In the genomic region with DNA sequence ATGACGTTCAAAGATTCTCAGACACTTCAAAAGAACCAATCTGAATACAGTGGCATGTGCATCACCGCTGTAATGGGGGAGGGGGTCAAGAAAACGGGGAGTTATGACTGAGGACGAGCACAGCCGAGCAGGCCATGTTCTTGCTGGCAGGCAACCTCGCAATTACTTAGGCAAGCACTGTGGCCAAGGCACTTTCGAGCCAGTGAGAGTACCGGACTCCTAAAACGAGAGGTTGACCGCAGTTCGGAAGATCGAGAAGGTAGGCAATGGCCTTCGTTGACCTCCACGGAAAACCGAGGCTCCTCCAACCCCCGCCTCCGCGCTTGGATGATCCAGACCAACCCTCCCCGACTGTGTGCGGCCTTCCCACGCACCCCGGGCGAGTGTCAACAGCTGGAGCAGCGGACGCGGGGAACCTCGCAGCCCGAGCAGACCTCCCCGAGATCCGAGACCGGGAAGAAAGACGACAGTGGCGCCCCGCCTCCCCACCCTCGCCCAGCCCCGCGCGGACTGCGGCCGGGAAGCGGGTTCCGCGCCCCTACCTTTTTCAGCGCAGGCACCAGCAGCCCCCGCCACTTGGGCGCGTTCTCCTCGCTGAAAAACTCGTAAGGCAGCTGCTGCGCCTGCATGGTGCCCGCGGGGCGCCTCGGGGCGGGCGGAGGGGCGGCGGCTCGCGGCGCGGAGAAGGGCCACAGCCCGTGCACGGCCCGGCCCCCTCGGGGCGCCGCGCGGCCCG, we compare ENCODE assay signal across 8 mouse cellular contexts. TPM values are rescaled to one million over a fixed set of nuclear protein-coding genes. Genes with fewer than 3 reads are reported as not detected.
DNase-seq lines count a peak whose midpoint lies in the region; ATAC-seq and TF ChIP-seq lines count a peak whose summit lies in the region.

No protein-coding gene starts in this region.

- intact Hi-C loops in left cerebral cortex, adult 2 months (cut with DNase I): loop anchor here (5.0 kb wide), 1 partner anchor 107 kb away; a partner anchor contains a TSS

- no peak for DNase-seq in Patski (ENCODE audit: low read depth, low spot score)
- peak; percentile 58 to 65 for DNase-seq in cerebellum, postnatal 14 days
- peak; percentile 44 to 59 for DNase-seq in frontal cortex, postnatal 14 days (ENCODE audit: low spot score in 2 of 2)
- DNase-seq in left cerebral cortex, adult 2 months (ENCODE audit: extremely low spot score in 1 of 2, low spot score in 2 of 2): peak; percentile 64 to 65
- peak; percentile 71 to 72 for DNase-seq in lung, postnatal 4 days
- DNase-seq in right cerebral cortex, adult 18-20 months: peak; percentile 65
- DNase-seq in urinary bladder, adult 18-20 months (ENCODE audit: low spot score in 2 of 2): peak; percentile 40 to 73

- peaks cover 39% of the 10 kb centered on the region for H3K4me1 ChIP-seq in hindbrain, embryonic 13.5 days (replicated peaks)

- CTCF ChIA-PET in Patski (lab: Charles Lee): interaction anchor here (0.8 to 1.1 kb wide), 2 partner anchors 21 to 24 kb away, joined by 3 read pairs; no protein-coding TSS in a partner anchor

- peak overlapping the region; percentile 85 for H3K4me3 ChIP-seq in hindbrain, embryonic 13.5 days
- peak overlapping the region; percentile 87 for H3K4me3 ChIP-seq in left cerebral cortex, adult 2 months

- H3K36me3 ChIP-seq in hindbrain, embryonic 13.5 days: no peaks in the 10 kb centered on the region; the same call in 1 of the 2 replicates

- ATAC-seq in Patski: peak; percentile 46
- ATAC-seq in hindbrain, embryonic 13.5 days (ENCODE audit: low FRiP score): peak; percentile 40

- POLR2A ChIA-PET in Patski (lab: Charles Lee): no interaction called here

- peak overlapping the region; percentile 71 for H3K4me2 ChIP-seq in hindbrain, embryonic 13.5 days

- peak overlapping the region; percentile 98 for H3K27ac ChIP-seq in hindbrain, embryonic 13.5 days
- peak overlapping the region; percentile 90 for H3K27ac ChIP-seq in left cerebral cortex, adult 2 months

- no peaks in the 10 kb centered on the region for H3K9me3 ChIP-seq in hindbrain, embryonic 13.5 days

- no peak for TF ChIP-seq CTCF in Patski (IDR thresholded peaks at IDR 0.05)
- TF ChIP-seq CTCF in left cerebral cortex, adult 2 months (IDR thresholded peaks at IDR 0.05): no peak

- in situ Hi-C loops in Patski (cut with MboI; ENCODE audit: low pct_unique_long_range_greater_than_20kb): no loop called here

- H3K27me3 ChIP-seq in Patski: no peaks in the 10 kb centered on the region
- H3K27me3 ChIP-seq in hindbrain, embryonic 13.5 days: no peaks in the 10 kb centered on the region

- H3K9ac ChIP-seq in hindbrain, embryonic 13.5 days: peak overlapping the region; percentile 99

- WGBS in hindbrain, embryonic 13.5 days: under 1% methylated on average over 70 of the region's 71 CpGs

RNA-seq across cellular contexts. Expression of a gene that starts 0.8 kb away (rescaled TPM):
- polyA plus RNA-seq in Patski (2021): 23.2 TPM
- 7.5 and 7.7 TPM in 2 replicates for polyA plus RNA-seq in hindbrain, embryonic 13.5 days (2015; fragmentation: Nextera tagmentation; extraction: Ambion mirVana)
- total RNA-seq in left cerebral cortex, adult 2 months (2021): 10 to 100 TPM; 33.0 to 36.6 TPM
